Mouse (Mus musculus): Measurements from ENCODE around the gene Lonrf2. TPM values are rescaled to one million over a fixed set of nuclear protein-coding genes. Genes with fewer than 3 reads are reported as not detected.

Gene Lonrf2
- total and polyA plus RNA-seq, 3 experiments = 2.9 to 48.5 (median 42.0) TPM

- peak; percentile 50 for ATAC-seq (ENCODE audit: extremely low read depth, insufficient number of reproducible peaks, low FRiP score, poor library complexity, severe bottlenecking)
- Histone ChIP-seq H3K4me1 (ENCODE audit: insufficient read depth, low read depth, low read length) (peaks cover 86% of the 10 kb centered on the region), H3K4me3 (ENCODE audit: low read depth, low read length) (no peak overlapping the region; the same call in 1 of the 2 replicates), H3K27me3 (ENCODE audit: insufficient read depth, low read length) (no peaks in the 10 kb centered on the region), H3K36me3 (replicated peaks) (no peaks in the 10 kb centered on the region), H3K9me3 (replicated peaks) (no peaks in the 10 kb centered on the region)
- DNase-seq (ENCODE audit: low spot score) = no peak
- no peak for TF ChIP-seq GATA2 (IDR thresholded peaks at IDR 0.05; ENCODE audit: borderline replicate concordance, low read depth, low read length)
- no peak for TF ChIP-seq TAL1 (conservative IDR thresholded peaks at IDR 0.05; ENCODE audit: low read depth, low read length)
- TF ChIP-seq POLR2AphosphoS5 (IDR thresholded peaks at IDR 0.05; ENCODE audit: insufficient replicate concordance, low read depth, low read length) = no peak
Measured at GRCm38 (mm10) chr1:38847975-38848374, 11.5 kb upstream of the Lonrf2 start.

GRCm38 (mm10) chr1:38843275-38843674, 6.8 kb upstream of the Lonrf2 start:
- Histone ChIP-seq H3K9me3 (replicated peaks) (no peaks in the 10 kb centered on the region), H3K4me1 (ENCODE audit: insufficient read depth, low read depth, low read length) (peaks cover 64% of the 10 kb centered on the region), H3K36me3 (replicated peaks) (no peaks in the 10 kb centered on the region), H3K27me3 (ENCODE audit: insufficient read depth, low read length) (no peaks in the 10 kb centered on the region), H3K4me3 (ENCODE audit: low read depth, low read length) (no peak overlapping the region)
- DNase-seq (ENCODE audit: low spot score) (no peak), ATAC-seq (ENCODE audit: extremely low read depth, insufficient number of reproducible peaks, low FRiP score, poor library complexity, severe bottlenecking) (no peak)
- no peak for TF ChIP-seq POLR2AphosphoS5 (IDR thresholded peaks at IDR 0.05; ENCODE audit: insufficient replicate concordance, low read depth, low read length)
- no peak for TF ChIP-seq GATA2 (IDR thresholded peaks at IDR 0.05; ENCODE audit: borderline replicate concordance, low read depth, low read length)
- TF ChIP-seq GATA1 (IDR thresholded peaks at IDR 0.05; ENCODE audit: borderline replicate concordance, low read length) = no peak
- no peak for TF ChIP-seq TAL1 (conservative IDR thresholded peaks at IDR 0.05; ENCODE audit: low read depth, low read length)
- no peak for TF ChIP-seq CTCF (IDR thresholded peaks at IDR 0.05; ENCODE audit: low read depth, low read length)

GRCm38 (mm10) chr1:38842861-38843260, 6.3 kb upstream of the Lonrf2 start:
- Histone ChIP-seq H3K4me1 (ENCODE audit: insufficient read depth, low read depth, low read length) (peaks cover 60% of the 10 kb centered on the region), H3K4me3 (ENCODE audit: low read depth, low read length) (no peak overlapping the region), H3K9me3 (replicated peaks) (no peaks in the 10 kb centered on the region), H3K27me3 (ENCODE audit: insufficient read depth, low read length) (no peaks in the 10 kb centered on the region), H3K36me3 (replicated peaks) (no peaks in the 10 kb centered on the region)
- TF ChIP-seq POLR2AphosphoS5 (IDR thresholded peaks at IDR 0.05; ENCODE audit: insufficient replicate concordance, low read depth, low read length) (no peak), GATA1 (IDR thresholded peaks at IDR 0.05; ENCODE audit: borderline replicate concordance, low read length) (no peak), GATA2 (IDR thresholded peaks at IDR 0.05; ENCODE audit: borderline replicate concordance, low read depth, low read length) (no peak)
- DNase-seq (ENCODE audit: low spot score) (no peak), ATAC-seq (ENCODE audit: extremely low read depth, insufficient number of reproducible peaks, low FRiP score, poor library complexity, severe bottlenecking) (no peak)

GRCm38 (mm10) chr1:38839944-38840343, 3.4 kb upstream of the Lonrf2 start:
- no peak for TF ChIP-seq TAL1 (conservative IDR thresholded peaks at IDR 0.05; ENCODE audit: low read depth, low read length)
- no peak for TF ChIP-seq POLR2AphosphoS5 (IDR thresholded peaks at IDR 0.05; ENCODE audit: insufficient replicate concordance, low read depth, low read length)
- TF ChIP-seq GATA2 (IDR thresholded peaks at IDR 0.05; ENCODE audit: borderline replicate concordance, low read depth, low read length) = no peak
- no peak for TF ChIP-seq GATA1 (IDR thresholded peaks at IDR 0.05; ENCODE audit: borderline replicate concordance, low read length)
- TF ChIP-seq CTCF (IDR thresholded peaks at IDR 0.05; ENCODE audit: low read depth, low read length) = no peak
- no peak for DNase-seq (ENCODE audit: low spot score)
- Histone ChIP-seq H3K36me3 (replicated peaks) (no peaks in the 10 kb centered on the region), H3K27me3 (ENCODE audit: insufficient read depth, low read length) (no peaks in the 10 kb centered on the region; the same call in 1 of the 2 replicates), H3K9me3 (replicated peaks) (peaks cover 13% of the 10 kb centered on the region), H3K4me1 (ENCODE audit: insufficient read depth, low read depth, low read length) (peaks cover 54% of the 10 kb centered on the region), H3K4me3 (ENCODE audit: low read depth, low read length) (no peak overlapping the region)
- ATAC-seq (ENCODE audit: extremely low read depth, insufficient number of reproducible peaks, low FRiP score, poor library complexity, severe bottlenecking) = no peak

- Histone ChIP-seq H3K9me3 (replicated peaks) (peaks cover 13% of the 10 kb centered on the region), H3K27me3 (ENCODE audit: insufficient read depth, low read length) (no peaks in the 10 kb centered on the region; the same call in 1 of the 2 replicates), H3K36me3 (replicated peaks) (no peaks in the 10 kb centered on the region), H3K4me1 (ENCODE audit: insufficient read depth, low read depth, low read length) (peaks cover 51% of the 10 kb centered on the region), H3K4me3 (ENCODE audit: low read depth, low read length) (peak overlapping the region; percentile 80)
- DNase-seq (ENCODE audit: low spot score) (no peak), ATAC-seq (ENCODE audit: extremely low read depth, insufficient number of reproducible peaks, low FRiP score, poor library complexity, severe bottlenecking) (no peak)
- TF ChIP-seq GATA1 (IDR thresholded peaks at IDR 0.05; ENCODE audit: borderline replicate concordance, low read length) (no peak), GATA2 (IDR thresholded peaks at IDR 0.05; ENCODE audit: borderline replicate concordance, low read depth, low read length) (no peak), CTCF (IDR thresholded peaks at IDR 0.05; ENCODE audit: low read depth, low read length) (no peak), TAL1 (conservative IDR thresholded peaks at IDR 0.05; ENCODE audit: low read depth, low read length) (no peak), POLR2AphosphoS5 (IDR thresholded peaks at IDR 0.05; ENCODE audit: insufficient replicate concordance, low read depth, low read length) (no peak)
Measured at GRCm38 (mm10) chr1:38835568-38836476, 689 bp downstream of the Lonrf2 start.

- TF ChIP-seq GATA2 (IDR thresholded peaks at IDR 0.05; ENCODE audit: borderline replicate concordance, low read depth, low read length) (no peak), TAL1 (conservative IDR thresholded peaks at IDR 0.05; ENCODE audit: low read depth, low read length) (no peak), GATA1 (IDR thresholded peaks at IDR 0.05; ENCODE audit: borderline replicate concordance, low read length) (no peak), POLR2AphosphoS5 (IDR thresholded peaks at IDR 0.05; ENCODE audit: insufficient replicate concordance, low read depth, low read length) (no peak), CTCF (IDR thresholded peaks at IDR 0.05; ENCODE audit: low read depth, low read length) (peak; percentile 39; the same call in 1 of the 2 replicates)
- peaks cover 2% of the 10 kb centered on the region for H3K36me3 ChIP-seq (replicated peaks)
- H3K4me1 ChIP-seq (ENCODE audit: insufficient read depth, low read depth, low read length) = peaks cover 44% of the 10 kb centered on the region
- H3K27me3 ChIP-seq (ENCODE audit: insufficient read depth, low read length) = no peaks in the 10 kb centered on the region; the same call in 1 of the 2 replicates
- peak overlapping the region; percentile 80 for H3K4me3 ChIP-seq (ENCODE audit: low read depth, low read length)
- peaks cover 13% of the 10 kb centered on the region for H3K9me3 ChIP-seq (replicated peaks)
- ATAC-seq (ENCODE audit: extremely low read depth, insufficient number of reproducible peaks, low FRiP score, poor library complexity, severe bottlenecking) = no peak
- DNase-seq (ENCODE audit: low spot score) = no peak
Measured at GRCm38 (mm10) chr1:38834899-38835298, 1.6 kb downstream of the Lonrf2 start.

All from G1E (cell line).